Mouse (Mus musculus) heart, adult 2 months (tissue): ENCODE measurements at regions not wholly inside any gene's neighbourhood (a gene's known extent, or its start where the extent isn't known, plus 50 kb on each side); places are given as distances from the start of the nearest gene placed in this dataset.

Experiments
- DNase-seq, 2 experiments: peaks; one replicate each; pipeline ENCODE4 v3.0.0; 2021
- H3K27ac ChIP-seq: fragments of 200-600 bp; 2 replicates; pipeline ENCODE4 v1.8.1; 2022
- H3K27me3 ChIP-seq: fragments of 200-500 bp; 2 replicates; pipeline ENCODE4 v1.6.1; 2012; ENCODE audit warnings: mild to moderate bottlenecking, low read length, inconsistent platforms, mixed read lengths; ENCODE audit not compliant: control insufficient read depth, insufficient read depth
- H3K36me3 ChIP-seq: fragments of 200-500 bp; 2 replicates; pipeline ENCODE4 v1.6.1; 2012; ENCODE audit warnings: low read length, inconsistent platforms; ENCODE audit not compliant: control insufficient read depth, insufficient read depth
- H3K4me1 ChIP-seq: fragments of 200-500 bp; 2 replicates; pipeline ENCODE4 v1.6.1; 2011; ENCODE audit warnings: low read length; ENCODE audit not compliant: control insufficient read depth, insufficient read depth
- H3K4me3 ChIP-seq: fragments of 200-600 bp; 2 replicates; pipeline ENCODE4 v1.8.1; 2022
- H3K79me2 ChIP-seq: fragments of 200-500 bp; replicated peaks from 2 replicates; pipeline ENCODE4 v1.6.1; 2012; ENCODE audit warnings: mild to moderate bottlenecking, inconsistent platforms, low read length, moderate library complexity, mixed read lengths; ENCODE audit not compliant: control insufficient read depth, insufficient read depth
- H3K9ac ChIP-seq: fragments of 200-500 bp; 2 replicates; pipeline ENCODE4 v1.6.1; 2012; ENCODE audit warnings: low read depth, mild to moderate bottlenecking, control low read depth, inconsistent platforms, low read length, mixed read lengths
- CTCF ChIP-seq: fragments of 200-600 bp; IDR thresholded peaks from 2 replicates; pipeline ENCODE4 v1.8.1; 2022; ENCODE audit warnings: antibody characterized with exemption, mild to moderate bottlenecking, moderate library complexity
- EP300 ChIP-seq: fragments of 200-500 bp; IDR thresholded peaks from 2 replicates; pipeline ENCODE4 v1.6.1; 2011; ENCODE audit warnings: low read depth, low read length, control low read depth; ENCODE audit not compliant: insufficient read depth
- POLR2A ChIP-seq: fragments of 200-500 bp; IDR thresholded peaks from 2 replicates; pipeline ENCODE4 v1.6.1; 2011; ENCODE audit warnings: mild to moderate bottlenecking, low read depth, low read length, control low read depth; ENCODE audit not compliant: insufficient read depth
- WGBS: fragments of 180-500 bp; shearing (Covaris S2); methylation state at CpG from one replicate; pipeline ENCODE4 v1.1.7; 2018; 5-methylcytosine and 5-hydroxymethylcytosine counted together
- intact Hi-C: fragments of 180-260 bp; cut with DNase I; formaldehyde crosslinking; loops from one replicate; pipeline ENCODE4 v1.15.1; 2025

- TF ChIP-seq CTCF (no peak), POLR2A (no peak), EP300 (no peak)
- WGBS: 41% methylated on average over 2 of the region's 2 CpGs
- Histone ChIP-seq H3K4me3 (no peak overlapping the region), H3K27me3 (no peaks in the 10 kb centered on the region), H3K27ac (no peak overlapping the region), H3K36me3 (no peaks in the 10 kb centered on the region), H3K4me1 (no peaks in the 10 kb centered on the region), H3K9ac (no peak overlapping the region), H3K79me2 (no peaks in the 10 kb centered on the region)
- no peak for DNase-seq
- intact Hi-C loops: no loop called here
Measured at GRCm38 (mm10) chr5:91297068-91297467, 105.7 kb downstream of the Btc start.

GRCm38 (mm10) chr5:91302114-91302513, 100.7 kb downstream of the Btc start:
- intact Hi-C loops: no loop called here
- H3K27me3 ChIP-seq: no peaks in the 10 kb centered on the region
- peak in 1 of 2 experiments; percentile 30 for DNase-seq
- no peak overlapping the region for H3K27ac ChIP-seq
- no peak overlapping the region for H3K9ac ChIP-seq
- 79% methylated on average over 17 of the region's 17 CpGs for WGBS
- no peaks in the 10 kb centered on the region for H3K36me3 ChIP-seq
- no peaks in the 10 kb centered on the region for H3K4me1 ChIP-seq
- TF ChIP-seq POLR2A: no peak
- TF ChIP-seq CTCF: no peak
- TF ChIP-seq EP300: no peak
- H3K79me2 ChIP-seq: no peaks in the 10 kb centered on the region
- H3K4me3 ChIP-seq: no peak overlapping the region

GRCm38 (mm10) chr5:91302943-91303342, 99.9 kb downstream of the Btc start:
- TF ChIP-seq EP300 (no peak), CTCF (no peak)
- H3K9ac ChIP-seq: no peak overlapping the region
- 68% methylated on average over 9 of the region's 9 CpGs for WGBS
- H3K27me3 ChIP-seq: no peaks in the 10 kb centered on the region
- DNase-seq: no peak
- H3K4me1 ChIP-seq: no peaks in the 10 kb centered on the region
- H3K36me3 ChIP-seq: no peaks in the 10 kb centered on the region
- H3K79me2 ChIP-seq: no peaks in the 10 kb centered on the region
- intact Hi-C loops: no loop called here
- no peak overlapping the region for H3K4me3 ChIP-seq
- no peak overlapping the region for H3K27ac ChIP-seq

GRCm38 (mm10) chr5:91303702-91304101, 99.1 kb downstream of the Btc start:
- Histone ChIP-seq H3K36me3 (no peaks in the 10 kb centered on the region), H3K27ac (no peak overlapping the region), H3K9ac (no peak overlapping the region), H3K79me2 (no peaks in the 10 kb centered on the region), H3K27me3 (no peaks in the 10 kb centered on the region), H3K4me1 (no peaks in the 10 kb centered on the region), H3K4me3 (no peak overlapping the region)
- DNase-seq: no peak
- 61% methylated on average over 5 of the region's 5 CpGs for WGBS
- TF ChIP-seq CTCF (no peak), POLR2A (no peak), EP300 (no peak)
- intact Hi-C loops: no loop called here

- H3K36me3 ChIP-seq: no peaks in the 10 kb centered on the region
- H3K27me3 ChIP-seq: no peaks in the 10 kb centered on the region
- no peak overlapping the region for H3K4me3 ChIP-seq
- TF ChIP-seq EP300 (no peak), POLR2A (no peak), CTCF (no peak)
- no peak overlapping the region for H3K27ac ChIP-seq
- no peaks in the 10 kb centered on the region for H3K4me1 ChIP-seq
- H3K79me2 ChIP-seq: no peaks in the 10 kb centered on the region
- 59% methylated on average over 3 of the region's 3 CpGs for WGBS
- H3K9ac ChIP-seq: no peak overlapping the region
- DNase-seq: no peak
- intact Hi-C loops: loop anchor here (5.0 kb wide), 2 partner anchors 220 to 645 kb away; no protein-coding TSS in a partner anchor
Measured at GRCm38 (mm10) chr5:91307031-91307430, 95.8 kb downstream of the Btc start.
